Mouse (Mus musculus) CD4-positive helper T cell, adult 2 months (primary cell): ENCODE data around the gene Pcbp2.

ENCODE experiments used
- DNase-seq: peaks from one replicate; pipeline ENCODE4 v3.0.0-alpha.2; 2012; ENCODE audit warnings: low read depth, missing footprints, low spot score

The Pcbp2 gene

GRCm38 (mm10) chr15:102506464-102506830 is 36.1 kb downstream of the Pcbp2 start:
- DNase-seq, result no peak

- DNase-seq, result no peak
These were observed 36.5 kb downstream of the Pcbp2 start for GRCm38 (mm10) chr15:102506864-102507263.

GRCm38 (mm10) chr15:102507561-102507960 is 37.2 kb downstream of the Pcbp2 start:
- DNase-seq, result no peak

- DNase-seq, result no peak
These were observed 38.0 kb downstream of the Pcbp2 start for GRCm38 (mm10) chr15:102508336-102508735.

GRCm38 (mm10) chr15:102510110-102510509 is 39.8 kb downstream of the Pcbp2 start:
- no peak for DNase-seq

- DNase-seq, result peak; percentile 76
These were observed 40.4 kb downstream of the Pcbp2 start for GRCm38 (mm10) chr15:102510590-102511284.

- DNase-seq, result no peak
These were observed 41.0 kb downstream of the Pcbp2 start for GRCm38 (mm10) chr15:102511285-102511833.

GRCm38 (mm10) chr15:102512010-102512409 is 41.7 kb downstream of the Pcbp2 start:
- no peak for DNase-seq

GRCm38 (mm10) chr15:102512471-102512870 is 42.1 kb downstream of the Pcbp2 start:
- DNase-seq, result no peak

GRCm38 (mm10) chr15:102513004-102513403 is 42.7 kb downstream of the Pcbp2 start:
- DNase-seq, result no peak

- DNase-seq, result no peak
These were observed 44.9 kb downstream of the Pcbp2 start for GRCm38 (mm10) chr15:102515261-102515660.

GRCm38 (mm10) chr15:102515791-102516190 is 45.5 kb downstream of the Pcbp2 start:
- no peak for DNase-seq

GRCm38 (mm10) chr15:102516293-102516692 is 46.0 kb downstream of the Pcbp2 start:
- no peak for DNase-seq

GRCm38 (mm10) chr15:102516728-102517404 is 46.5 kb downstream of the Pcbp2 start, which contains the start of gene Map3k12:
Gene Map3k12, minus strand, starts transcription at chr15:102517064.
- peak; percentile 79 for DNase-seq

- no peak for DNase-seq
These were observed 47.3 kb downstream of the Pcbp2 start for GRCm38 (mm10) chr15:102517631-102517975.

- DNase-seq, result peak; percentile 100
These were observed 47.9 kb downstream of the Pcbp2 start, which contains the start of gene Tarbp2 for GRCm38 (mm10) chr15:102517976-102518858. Gene Tarbp2, plus strand, starts transcription at chr15:102518192.

GRCm38 (mm10) chr15:102518859-102519201 is 48.5 kb downstream of the Pcbp2 start:
- DNase-seq, result no peak

- DNase-seq, result no peak
These were observed 49.1 kb downstream of the Pcbp2 start for GRCm38 (mm10) chr15:102519211-102520141.

GRCm38 (mm10) chr15:102520416-102520815 is 50.1 kb downstream of the Pcbp2 start:
- DNase-seq, result no peak

GRCm38 (mm10) chr15:102521480-102521879 is 51.1 kb downstream of the Pcbp2 start:
- no peak for DNase-seq
